Mouse (Mus musculus) adrenal gland, postnatal 36 days (tissue): ENCODE measurements around the gene Nmnat3. TPM values are rescaled to one million over a fixed set of nuclear protein-coding genes. Genes with fewer than 3 reads are reported as not detected.

ENCODE experiments used
- total RNA-seq, 2 experiments: library from RNA; stranded (reverse); gene quantifications; 2 replicates each; pipeline ENCODE4 v1.2.3; 2021

Gene Nmnat3
- total RNA-seq, 2 experiments from 2014 or later = 15.8 to 16.9 TPM

Other genes starting within 250 kb of the Nmnat3 start
- gene Rbp1, start 135.5 kb downstream of the Nmnat3 start, total RNA-seq = 1 to 10 TPM; 5.5 to 5.9 TPM
- gene Rbp2, start 198.7 kb downstream of the Nmnat3 start, total RNA-seq = not detected